Mouse (Mus musculus): ENCODE data around the gene Tmem212. TPM values are rescaled to one million over a fixed set of nuclear protein-coding genes. Genes with fewer than 3 reads are reported as not detected.

Tmem212 gene
- polyA plus RNA-seq, 1 experiment from 2014 or later = 0.24 TPM

- Histone ChIP-seq H3K4me3 (ENCODE audit: low read length) (no peak overlapping the region), H3K27me3 (ENCODE audit: insufficient read depth, low read length) (no peaks in the 10 kb centered on the region), H3K4me1 (ENCODE audit: insufficient read depth, low read length) (no peaks in the 10 kb centered on the region), H3K27ac (ENCODE audit: low read length) (no peak overlapping the region), H3K9me3 (ENCODE audit: low read length) (no peaks in the 10 kb centered on the region), H3K9ac (replicated peaks; ENCODE audit: low read length) (no peak overlapping the region), H3K4me2 (replicated peaks; ENCODE audit: low read depth, low read length) (no peak overlapping the region), H3K36me3 (ENCODE audit: insufficient read depth, low read length) (no peaks in the 10 kb centered on the region)
- WGBS = 90% methylated on average over 3 of the region's 3 CpGs
- ATAC-seq (ENCODE audit: low FRiP score, low TSS enrichment) = no peak
Observed at GRCm38 (mm10) chr3:27871891-27872290, 24.3 kb downstream of the Tmem212 start.

- ATAC-seq (ENCODE audit: low FRiP score, low TSS enrichment) = no peak
- H3K27me3 ChIP-seq (ENCODE audit: insufficient read depth, low read length) = no peaks in the 10 kb centered on the region
- H3K27ac ChIP-seq (ENCODE audit: low read length) = no peak overlapping the region
- no peaks in the 10 kb centered on the region for H3K9me3 ChIP-seq (ENCODE audit: low read length)
- H3K4me3 ChIP-seq (ENCODE audit: low read length) = no peak overlapping the region
- no peak overlapping the region for H3K4me2 ChIP-seq (replicated peaks; ENCODE audit: low read depth, low read length)
- no peaks in the 10 kb centered on the region for H3K4me1 ChIP-seq (ENCODE audit: insufficient read depth, low read length)
- H3K36me3 ChIP-seq (ENCODE audit: insufficient read depth, low read length) = no peaks in the 10 kb centered on the region
- WGBS = 87% methylated on average over 4 of the region's 4 CpGs
- no peak overlapping the region for H3K9ac ChIP-seq (replicated peaks; ENCODE audit: low read length)
Observed at GRCm38 (mm10) chr3:27871371-27871770, 24.8 kb downstream of the Tmem212 start.

GRCm38 (mm10) chr3:27868681-27869080 is 27.5 kb downstream of the Tmem212 start:
- no peak overlapping the region for H3K27ac ChIP-seq (ENCODE audit: low read length)
- 98% methylated on average over 3 of the region's 3 CpGs for whole genome bisulfite sequencing
- H3K36me3 ChIP-seq (ENCODE audit: insufficient read depth, low read length) = no peaks in the 10 kb centered on the region
- H3K9ac ChIP-seq (replicated peaks; ENCODE audit: low read length) = no peak overlapping the region
- ATAC-seq (ENCODE audit: low FRiP score, low TSS enrichment) = no peak
- H3K9me3 ChIP-seq (ENCODE audit: low read length) = no peaks in the 10 kb centered on the region
- peaks cover 3% of the 10 kb centered on the region; the same call in 1 of the 2 replicates for H3K4me1 ChIP-seq (ENCODE audit: insufficient read depth, low read length)
- no peak overlapping the region for H3K4me3 ChIP-seq (ENCODE audit: low read length)
- H3K27me3 ChIP-seq (ENCODE audit: insufficient read depth, low read length) = no peaks in the 10 kb centered on the region
- no peak overlapping the region for H3K4me2 ChIP-seq (replicated peaks; ENCODE audit: low read depth, low read length)

- no peak for ATAC-seq (ENCODE audit: low FRiP score, low TSS enrichment)
- Histone ChIP-seq H3K4me2 (replicated peaks; ENCODE audit: low read depth, low read length) (no peak overlapping the region), H3K4me1 (ENCODE audit: insufficient read depth, low read length) (peaks cover 9% of the 10 kb centered on the region), H3K9me3 (ENCODE audit: low read length) (no peaks in the 10 kb centered on the region), H3K27ac (ENCODE audit: low read length) (no peak overlapping the region), H3K36me3 (ENCODE audit: insufficient read depth, low read length) (no peaks in the 10 kb centered on the region), H3K9ac (replicated peaks; ENCODE audit: low read length) (no peak overlapping the region), H3K4me3 (ENCODE audit: low read length) (no peak overlapping the region), H3K27me3 (ENCODE audit: insufficient read depth, low read length) (no peaks in the 10 kb centered on the region)
- WGBS = 84% methylated on average over 3 of the region's 3 CpGs
Observed at GRCm38 (mm10) chr3:27867731-27868130, 28.4 kb downstream of the Tmem212 start.

- no peaks in the 10 kb centered on the region for H3K9me3 ChIP-seq (ENCODE audit: low read length)
- 2% methylated on average over 16 of the region's 16 CpGs for WGBS
- peak overlapping the region; percentile 58 for H3K4me2 ChIP-seq (replicated peaks; ENCODE audit: low read depth, low read length)
- peak overlapping the region; percentile 36 for H3K4me3 ChIP-seq (ENCODE audit: low read length)
- peaks cover 51% of the 10 kb centered on the region for H3K4me1 ChIP-seq (ENCODE audit: insufficient read depth, low read length)
- H3K36me3 ChIP-seq (ENCODE audit: insufficient read depth, low read length) = no peaks in the 10 kb centered on the region
- H3K27me3 ChIP-seq (ENCODE audit: insufficient read depth, low read length) = no peaks in the 10 kb centered on the region
- peak overlapping the region; percentile 93 for H3K27ac ChIP-seq (ENCODE audit: low read length)
- peak overlapping the region; percentile 63 for H3K9ac ChIP-seq (replicated peaks; ENCODE audit: low read length)
- peak; percentile 89 for ATAC-seq (ENCODE audit: low FRiP score, low TSS enrichment)
Observed at GRCm38 (mm10) chr3:27862821-27863740, 33.1 kb downstream of the Tmem212 start.

GRCm38 (mm10) chr3:27861601-27862000 is 34.6 kb downstream of the Tmem212 start:
- H3K9ac ChIP-seq (replicated peaks; ENCODE audit: low read length) = 0 out of 2 replicates have a peak overlapping the region, but pooled peaks have one; percentile 25
- peak overlapping the region; percentile 47; the same call in 1 of the 2 replicates for H3K27ac ChIP-seq (ENCODE audit: low read length)
- H3K4me3 ChIP-seq (ENCODE audit: low read length) = no peak overlapping the region
- no peaks in the 10 kb centered on the region for H3K27me3 ChIP-seq (ENCODE audit: insufficient read depth, low read length)
- no peak overlapping the region for H3K4me2 ChIP-seq (replicated peaks; ENCODE audit: low read depth, low read length)
- ATAC-seq (ENCODE audit: low FRiP score, low TSS enrichment) = no peak
- peaks cover 53% of the 10 kb centered on the region for H3K4me1 ChIP-seq (ENCODE audit: insufficient read depth, low read length)
- H3K36me3 ChIP-seq (ENCODE audit: insufficient read depth, low read length) = no peaks in the 10 kb centered on the region
- H3K9me3 ChIP-seq (ENCODE audit: low read length) = no peaks in the 10 kb centered on the region
- 61% methylated on average over 6 of the region's 6 CpGs for WGBS

- no peaks in the 10 kb centered on the region for H3K36me3 ChIP-seq (ENCODE audit: insufficient read depth, low read length)
- no peak overlapping the region for H3K27ac ChIP-seq (ENCODE audit: low read length)
- no peak overlapping the region for H3K4me2 ChIP-seq (replicated peaks; ENCODE audit: low read depth, low read length)
- peaks cover 53% of the 10 kb centered on the region for H3K4me1 ChIP-seq (ENCODE audit: insufficient read depth, low read length)
- 78% methylated on average over 6 of the region's 6 CpGs for WGBS
- ATAC-seq (ENCODE audit: low FRiP score, low TSS enrichment) = no peak
- no peak overlapping the region for H3K4me3 ChIP-seq (ENCODE audit: low read length)
- H3K9me3 ChIP-seq (ENCODE audit: low read length) = no peaks in the 10 kb centered on the region
- no peak overlapping the region for H3K9ac ChIP-seq (replicated peaks; ENCODE audit: low read length)
- no peaks in the 10 kb centered on the region for H3K27me3 ChIP-seq (ENCODE audit: insufficient read depth, low read length)
Observed at GRCm38 (mm10) chr3:27861086-27861485, 35.1 kb downstream of the Tmem212 start.

- WGBS = 7% methylated on average over 5 of the region's 5 CpGs
- Histone ChIP-seq H3K27me3 (ENCODE audit: insufficient read depth, low read length) (no peaks in the 10 kb centered on the region), H3K4me3 (ENCODE audit: low read length) (no peak overlapping the region), H3K4me2 (replicated peaks; ENCODE audit: low read depth, low read length) (peak overlapping the region; percentile 43), H3K9me3 (ENCODE audit: low read length) (no peaks in the 10 kb centered on the region), H3K9ac (replicated peaks; ENCODE audit: low read length) (peak overlapping the region; percentile 40), H3K4me1 (ENCODE audit: insufficient read depth, low read length) (peaks cover 64% of the 10 kb centered on the region), H3K27ac (ENCODE audit: low read length) (peak overlapping the region; percentile 85), H3K36me3 (ENCODE audit: insufficient read depth, low read length) (no peaks in the 10 kb centered on the region)
- ATAC-seq (ENCODE audit: low FRiP score, low TSS enrichment) = peak; percentile 62; the same call in 1 of the 2 replicates
Observed at GRCm38 (mm10) chr3:27859161-27859561, 37.0 kb downstream of the Tmem212 start.

GRCm38 (mm10) chr3:27858441-27859115 is 37.6 kb downstream of the Tmem212 start:
- Histone ChIP-seq H3K36me3 (ENCODE audit: insufficient read depth, low read length) (no peaks in the 10 kb centered on the region), H3K4me3 (ENCODE audit: low read length) (no peak overlapping the region), H3K27ac (ENCODE audit: low read length) (peak overlapping the region; percentile 85), H3K9me3 (ENCODE audit: low read length) (no peaks in the 10 kb centered on the region), H3K4me1 (ENCODE audit: insufficient read depth, low read length) (peaks cover 62% of the 10 kb centered on the region), H3K9ac (replicated peaks; ENCODE audit: low read length) (no peak overlapping the region), H3K4me2 (replicated peaks; ENCODE audit: low read depth, low read length) (no peak overlapping the region), H3K27me3 (ENCODE audit: insufficient read depth, low read length) (no peaks in the 10 kb centered on the region)
- no peak for ATAC-seq (ENCODE audit: low FRiP score, low TSS enrichment)
- 37% methylated on average over 5 of the region's 5 CpGs for WGBS

GRCm38 (mm10) chr3:27856288-27856687 is 39.9 kb downstream of the Tmem212 start:
- ATAC-seq (ENCODE audit: low FRiP score, low TSS enrichment) = no peak
- Histone ChIP-seq H3K4me3 (ENCODE audit: low read length) (no peak overlapping the region), H3K9me3 (ENCODE audit: low read length) (no peaks in the 10 kb centered on the region), H3K4me1 (ENCODE audit: insufficient read depth, low read length) (peaks cover 43% of the 10 kb centered on the region), H3K9ac (replicated peaks; ENCODE audit: low read length) (no peak overlapping the region), H3K4me2 (replicated peaks; ENCODE audit: low read depth, low read length) (no peak overlapping the region), H3K27ac (ENCODE audit: low read length) (no peak overlapping the region), H3K36me3 (ENCODE audit: insufficient read depth, low read length) (no peaks in the 10 kb centered on the region), H3K27me3 (ENCODE audit: insufficient read depth, low read length) (no peaks in the 10 kb centered on the region)
- 77% methylated on average over 2 of the region's 2 CpGs for WGBS
